Mouse (Mus musculus): ENCODE results near the gene Hist1h4d. TPM values are rescaled to one million over a fixed set of nuclear protein-coding genes. Genes with fewer than 3 reads are reported as not detected.
"Not testable (repeated sequence)": the region's sequence is repeated elsewhere in the genome, so short reads cannot be mapped to it uniquely, and the experiment has no call there.

Gene Hist1h4d
- polyA plus RNA-seq, 1 experiment = 5.8 TPM

- H3K27me3 ChIP-seq (ENCODE audit: control insufficient read depth, insufficient read depth, low read length) = no peaks in the 10 kb centered on the region
- no peaks in the 10 kb centered on the region for H3K4me1 ChIP-seq (ENCODE audit: control insufficient read depth, insufficient read depth, low read length)
- no peak overlapping the region for H3K4me3 ChIP-seq (replicated peaks; ENCODE audit: insufficient read depth, low read depth, low read length)
- H3K27ac ChIP-seq (ENCODE audit: insufficient read depth, low read length) = no peak overlapping the region
- TF ChIP-seq CTCF (IDR thresholded peaks at IDR 0.05; ENCODE audit: borderline replicate concordance, insufficient read depth, low read depth, low read length) = no peak
- DNase-seq = no peak
Observed at GRCm38 (mm10) chr13:23584331-23584730, 2.9 kb downstream of the Hist1h4d start.

- TF ChIP-seq POLR2A (IDR thresholded peaks at IDR 0.05; ENCODE audit: borderline replicate concordance, insufficient read depth, low read length) (no peak), CTCF (IDR thresholded peaks at IDR 0.05; ENCODE audit: borderline replicate concordance, insufficient read depth, low read depth, low read length) (no peak)
- no peaks in the 10 kb centered on the region for H3K4me1 ChIP-seq (ENCODE audit: control insufficient read depth, insufficient read depth, low read length)
- H3K27me3 ChIP-seq (ENCODE audit: control insufficient read depth, insufficient read depth, low read length) = no peaks in the 10 kb centered on the region
- no peak overlapping the region for H3K27ac ChIP-seq (ENCODE audit: insufficient read depth, low read length)
- under 1% methylated on average over 21 of the region's 21 CpGs for WGBS
- H3K4me3 ChIP-seq (replicated peaks; ENCODE audit: insufficient read depth, low read depth, low read length) = peak overlapping the region; percentile 91
- peak; percentile 54 to 63 for DNase-seq
Observed at GRCm38 (mm10) chr13:23585029-23585441, 3.6 kb downstream of the Hist1h4d start.

GRCm38 (mm10) chr13:23585442-23586098 lies 4.2 kb downstream of the Hist1h4d start:
- peak overlapping the region; percentile 76; the same call in 1 of the 2 replicates for H3K27ac ChIP-seq (ENCODE audit: insufficient read depth, low read length)
- not testable (repeated sequence) for H3K27me3 ChIP-seq (ENCODE audit: control insufficient read depth, insufficient read depth, low read length); H3K4me1 ChIP-seq (ENCODE audit: control insufficient read depth, insufficient read depth, low read length)
- peak overlapping the region; percentile 91 for H3K4me3 ChIP-seq (replicated peaks; ENCODE audit: insufficient read depth, low read depth, low read length)
- under 1% methylated on average over 34 of the region's 36 CpGs for WGBS
- TF ChIP-seq POLR2A (IDR thresholded peaks at IDR 0.05; ENCODE audit: borderline replicate concordance, insufficient read depth, low read length) = peak; percentile 47; the same call in 1 of the 2 replicates
- peak; percentile 76 to 81 for DNase-seq

GRCm38 (mm10) chr13:23586099-23586939 lies 4.9 kb downstream of the Hist1h4d start:
- H3K27me3 ChIP-seq (ENCODE audit: control insufficient read depth, insufficient read depth, low read length) = no peaks in the 10 kb centered on the region
- DNase-seq = no peak
- TF ChIP-seq CTCF (IDR thresholded peaks at IDR 0.05; ENCODE audit: borderline replicate concordance, insufficient read depth, low read depth, low read length) (no peak), POLR2A (IDR thresholded peaks at IDR 0.05; ENCODE audit: borderline replicate concordance, insufficient read depth, low read length) (no peak)
- whole genome bisulfite sequencing = 2% methylated on average over 22 of the region's 22 CpGs
- peak overlapping the region; percentile 60 for H3K4me3 ChIP-seq (replicated peaks; ENCODE audit: insufficient read depth, low read depth, low read length)
- no peaks in the 10 kb centered on the region for H3K4me1 ChIP-seq (ENCODE audit: control insufficient read depth, insufficient read depth, low read length)
- no peak overlapping the region for H3K27ac ChIP-seq (ENCODE audit: insufficient read depth, low read length)

- Histone ChIP-seq H3K4me3 (replicated peaks; ENCODE audit: insufficient read depth, low read depth, low read length) (no peak overlapping the region), H3K4me1 (ENCODE audit: control insufficient read depth, insufficient read depth, low read length) (no peaks in the 10 kb centered on the region), H3K27me3 (ENCODE audit: control insufficient read depth, insufficient read depth, low read length) (no peaks in the 10 kb centered on the region), H3K27ac (ENCODE audit: insufficient read depth, low read length) (no peak overlapping the region)
- DNase-seq = no peak
- 14% methylated on average over 1 of the region's 1 CpGs for WGBS
- TF ChIP-seq CTCF (IDR thresholded peaks at IDR 0.05; ENCODE audit: borderline replicate concordance, insufficient read depth, low read depth, low read length) (no peak), POLR2A (IDR thresholded peaks at IDR 0.05; ENCODE audit: borderline replicate concordance, insufficient read depth, low read length) (no peak)
Observed at GRCm38 (mm10) chr13:23586940-23587225, 5.5 kb downstream of the Hist1h4d start.

- H3K4me1 ChIP-seq (ENCODE audit: control insufficient read depth, insufficient read depth, low read length) = peaks cover 2% of the 10 kb centered on the region; the same call in 1 of the 2 replicates
- no peak for DNase-seq
- TF ChIP-seq CTCF (IDR thresholded peaks at IDR 0.05; ENCODE audit: borderline replicate concordance, insufficient read depth, low read depth, low read length) = no peak
- TF ChIP-seq POLR2A (IDR thresholded peaks at IDR 0.05; ENCODE audit: borderline replicate concordance, insufficient read depth, low read length) = no peak
- H3K27ac ChIP-seq (ENCODE audit: insufficient read depth, low read length) = no peak overlapping the region
- WGBS = 97% methylated on average over 7 of the region's 7 CpGs
- H3K4me3 ChIP-seq (replicated peaks; ENCODE audit: insufficient read depth, low read depth, low read length) = no peak overlapping the region
- no peaks in the 10 kb centered on the region for H3K27me3 ChIP-seq (ENCODE audit: control insufficient read depth, insufficient read depth, low read length)
Observed at GRCm38 (mm10) chr13:23591206-23591605, 9.8 kb downstream of the Hist1h4d start.

GRCm38 (mm10) chr13:23591886-23592285 lies 10.5 kb downstream of the Hist1h4d start:
- H3K27me3 ChIP-seq (ENCODE audit: control insufficient read depth, insufficient read depth, low read length); DNase-seq; H3K4me1 ChIP-seq (ENCODE audit: control insufficient read depth, insufficient read depth, low read length); H3K4me3 ChIP-seq (replicated peaks; ENCODE audit: insufficient read depth, low read depth, low read length); H3K27ac ChIP-seq (ENCODE audit: insufficient read depth, low read length): not testable (repeated sequence)
- 88% methylated on average over 7 of the region's 7 CpGs for WGBS

GRCm38 (mm10) chr13:23592614-23593013 lies 11.2 kb downstream of the Hist1h4d start:
- Histone ChIP-seq H3K27ac (ENCODE audit: insufficient read depth, low read length) (no peak overlapping the region), H3K4me3 (replicated peaks; ENCODE audit: insufficient read depth, low read depth, low read length) (no peak overlapping the region), H3K4me1 (ENCODE audit: control insufficient read depth, insufficient read depth, low read length) (peaks cover 2% of the 10 kb centered on the region; the same call in 1 of the 2 replicates), H3K27me3 (ENCODE audit: control insufficient read depth, insufficient read depth, low read length) (no peaks in the 10 kb centered on the region)
- TF ChIP-seq POLR2A (IDR thresholded peaks at IDR 0.05; ENCODE audit: borderline replicate concordance, insufficient read depth, low read length) (no peak), CTCF (IDR thresholded peaks at IDR 0.05; ENCODE audit: borderline replicate concordance, insufficient read depth, low read depth, low read length) (no peak)
- peak; percentile 69 to 79 for DNase-seq
- 13% methylated on average over 7 of the region's 7 CpGs for WGBS

Data from cerebellum, adult 2 months (tissue).